In the genomic region with DNA sequence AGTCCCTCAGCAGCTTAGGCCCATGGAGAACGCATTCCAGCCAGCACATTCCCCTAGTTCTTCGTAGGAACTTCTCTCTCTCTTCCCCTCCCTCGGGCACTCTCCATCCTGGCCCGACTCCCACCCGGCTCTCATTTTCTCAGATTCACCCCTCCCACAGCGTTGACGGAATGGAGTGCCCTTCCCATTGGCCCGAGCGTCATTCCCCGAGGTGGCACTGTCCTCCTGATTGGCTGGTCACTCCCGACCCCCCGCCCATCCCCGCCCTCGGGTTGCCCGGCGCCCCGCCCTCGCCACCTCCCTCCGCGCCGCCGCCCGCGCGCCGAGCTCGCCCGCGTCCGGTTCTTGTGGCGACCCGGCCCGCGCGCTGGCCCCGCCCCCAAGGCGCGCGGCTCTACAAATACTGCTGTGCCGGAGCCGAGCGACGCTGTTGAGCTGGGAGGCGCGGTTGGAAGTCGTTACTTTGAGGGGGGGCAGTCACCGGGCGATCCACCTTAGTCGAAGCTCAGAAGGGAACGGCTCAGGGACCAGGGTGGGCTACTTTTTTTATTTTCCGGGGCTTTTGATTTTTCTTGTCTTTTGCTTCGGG, we compare ENCODE assay signal across 8 mouse cellular contexts. TPM values are rescaled to one million over a fixed set of nuclear protein-coding genes. Genes with fewer than 3 reads are reported as not detected.
DNase-seq lines count a peak whose midpoint lies in the region; ATAC-seq lines count a peak whose summit lies in the region.

TSS of gene Id4 (plus strand) at position 539 of the 589 bp plus-strand sequence.

- no peaks in the 10 kb centered on the region for H3K27me3 ChIP-seq in hindbrain, embryonic 11.5 days (ENCODE audit: control insufficient read depth, insufficient read depth, low read length)
- H3K27me3 ChIP-seq in lung, embryonic 15.5 days: 0 out of 2 replicates have a peak, but pooled peaks cover 4% of the 10 kb centered on the region

- no peaks in the 10 kb centered on the region for H3K36me3 ChIP-seq in hindbrain, embryonic 11.5 days (ENCODE audit: control insufficient read depth, insufficient read depth, low read length)
- no peaks in the 10 kb centered on the region for H3K36me3 ChIP-seq in lung, embryonic 15.5 days

- H3K9ac ChIP-seq in hindbrain, embryonic 11.5 days (ENCODE audit: low read depth, low read length): peak within 1 kb of the TSS; percentile 94
- peak within 1 kb of the TSS; percentile 70 for H3K9ac ChIP-seq in lung, embryonic 15.5 days

- H3K4me2 ChIP-seq in hindbrain, embryonic 11.5 days (replicated peaks; ENCODE audit: low read depth, low read length): peak within 1 kb of the TSS; percentile 94
- peak within 1 kb of the TSS; percentile 98 for H3K4me2 ChIP-seq in lung, embryonic 15.5 days

- peak within 1 kb of the TSS; percentile 90 for H3K27ac ChIP-seq in hindbrain, embryonic 11.5 days (ENCODE audit: low read depth, low read length)
- peak within 1 kb of the TSS; percentile 79 for H3K27ac ChIP-seq in lung, embryonic 15.5 days

- no peaks in the 10 kb centered on the region for H3K9me3 ChIP-seq in hindbrain, embryonic 11.5 days (ENCODE audit: control insufficient read depth, low read length)
- no peaks in the 10 kb centered on the region for H3K9me3 ChIP-seq in lung, embryonic 15.5 days

- peak; percentile 96 for ATAC-seq in hindbrain, embryonic 11.5 days (ENCODE audit: low FRiP score)
- ATAC-seq in lung, embryonic 15.5 days (ENCODE audit: borderline replicate concordance, extremely low read depth, low FRiP score, low TSS enrichment): peak; percentile 97

- 0% methylated on average over 42 of the region's 52 CpGs for WGBS in hindbrain, embryonic 11.5 days
- under 1% methylated on average over 52 of the region's 52 CpGs for WGBS in lung, embryonic 15.5 days

- peak within 1 kb of the TSS; percentile 78 for H3K4me3 ChIP-seq in hindbrain, embryonic 11.5 days (ENCODE audit: low read depth, low read length)
- peak within 1 kb of the TSS; percentile 65 for H3K4me3 ChIP-seq in lung, embryonic 15.5 days

- DNase-seq in WW6 (ENCODE audit: low read depth, low spot score): peak; percentile 88
- DNase-seq in cerebellum, postnatal 10 days: peak; percentile 97 to 98
- peak; percentile 87 to 89 for DNase-seq in frontal cortex, postnatal 14 days (ENCODE audit: low spot score in 2 of 2)
- DNase-seq in hindbrain, embryonic 11.5 days (ENCODE audit: low spot score): peak; percentile 96
- DNase-seq in layer of hippocampus, adult 9-11 months: peak; percentile 94
- DNase-seq in retina, postnatal 1 day: peak; percentile 99
- peak; percentile 96 for DNase-seq in urinary bladder, postnatal 14 days (ENCODE audit: low spot score)

- H3K4me1 ChIP-seq in hindbrain, embryonic 11.5 days (replicated peaks; ENCODE audit: control insufficient read depth, insufficient read depth, low read length): no peaks in the 10 kb centered on the region
- H3K4me1 ChIP-seq in lung, embryonic 15.5 days: peaks cover 15% of the 10 kb centered on the region

RNA-seq across cellular contexts. Expression of gene Id4, which starts in this region (rescaled TPM):
- 44.7 and 53.7 TPM in 2 replicates for polyA plus RNA-seq in hindbrain, embryonic 11.5 days (2014; fragmentation: Nextera tagmentation; extraction: Ambion mirVana)
- polyA plus RNA-seq in lung, embryonic 15.5 days (2015; fragmentation: Nextera tagmentation; extraction: Ambion mirVana): 8.3 and 9.2 TPM in 2 replicates

Comparison
In these comparisons a context has a peak if more than half of its experiments do, and no peak if none do; other contexts are left out.
1. Peak in every context shown above with its lines: DNase-seq, ATAC-seq, H3K4me3 ChIP-seq and H3K27ac ChIP-seq.